Mouse (Mus musculus) liver, adult 2 months (tissue): ENCODE data around the gene Atg16l2.

ENCODE experiments used
- CTCF ChIP-seq: fragments of 200-500 bp; IDR thresholded peaks from 2 replicates; pipeline ENCODE4 v1.5.1; 2011; ENCODE audit warnings: low read depth, low read length, control low read depth
- POLR2A ChIP-seq: fragments of 200-500 bp; IDR thresholded peaks from 2 replicates; pipeline ENCODE4 v1.6.1; 2011; ENCODE audit warnings: low read length, control low read depth; ENCODE audit not compliant: insufficient read depth; ENCODE audit errors: extremely low read depth

DNA sequence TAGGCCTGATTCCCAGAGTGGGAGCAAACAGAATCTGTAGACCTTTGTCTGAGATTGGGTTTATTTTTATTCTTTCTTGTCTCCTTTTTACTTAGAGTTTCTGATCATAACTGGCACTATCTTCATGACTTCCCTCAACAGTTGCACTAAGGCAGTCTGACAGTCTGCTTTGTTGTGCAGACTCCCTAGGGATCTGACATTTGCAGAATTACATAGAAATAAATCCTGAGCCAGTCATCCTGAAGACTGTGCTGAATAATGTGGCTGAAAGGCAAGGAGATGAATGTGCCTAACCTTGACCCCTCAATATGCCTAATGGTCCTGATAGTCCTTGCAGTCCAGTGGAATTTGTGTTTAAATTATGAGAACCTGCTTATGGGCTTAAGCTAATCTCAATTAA, 38.5 kb downstream of the Atg16l2 start:
- TF ChIP-seq POLR2A: no peak
- TF ChIP-seq CTCF: no peak
